Mouse (Mus musculus) erythroblast, embryonic 14.5 days (primary cell): ENCODE results near the gene Zswim7.

Experiments used
- GATA1 ChIP-seq: IDR thresholded peaks from 2 replicates; pipeline ENCODE4 v1.6.1; 2012; ENCODE audit warnings: low read length, inconsistent platforms, mixed read lengths
- TAL1 ChIP-seq: IDR thresholded peaks from 3 replicates; pipeline ENCODE4 v1.6.1; 2012; ENCODE audit warnings: low read length, inconsistent platforms, mixed read lengths

GRCm38 (mm10) chr11:62298883-62299282, 17.7 kb upstream of the Zswim7 start:
- TF ChIP-seq GATA1 (no peak), TAL1 (no peak)
